Mouse (Mus musculus) left cerebral cortex, adult 9 months (tissue): Measurements from ENCODE around the gene Abhd16a.

Experiments used
- DNase-seq, 2 experiments: peaks; one replicate each; pipeline ENCODE4 v3.0.0; 2022; ENCODE audit warnings: low spot score in 2 of 2

Gene Abhd16a

GRCm38 (mm10) chr17:35088825-35089644 lies at the start of gene Abhd16a:
Gene Abhd16a, plus strand, starts transcription at chr17:35089263.
- peak; percentile 83 to 94 for DNase-seq

- no peak for DNase-seq
Measured at GRCm38 (mm10) chr17:35043794-35044193, 45.3 kb upstream of the Abhd16a start.

GRCm38 (mm10) chr17:35044904-35045806 lies 43.9 kb upstream of the Abhd16a start:
- DNase-seq: no peak

GRCm38 (mm10) chr17:35045807-35046680 lies 43.0 kb upstream of the Abhd16a start:
- no peak for DNase-seq

GRCm38 (mm10) chr17:35046681-35047455 lies 42.2 kb upstream of the Abhd16a start, which contains the start of gene Msh5:
Gene Msh5, minus strand, starts transcription at chr17:35046745.
- DNase-seq: peak; percentile 88 to 96

- no peak for DNase-seq
Measured at GRCm38 (mm10) chr17:35047688-35048087, 41.4 kb upstream of the Abhd16a start.

GRCm38 (mm10) chr17:35048149-35048931 lies 40.7 kb upstream of the Abhd16a start:
- no peak for DNase-seq

- DNase-seq: no peak
Measured at GRCm38 (mm10) chr17:35048932-35049440, 40.1 kb upstream of the Abhd16a start.

- no peak for DNase-seq
Measured at GRCm38 (mm10) chr17:35049561-35050016, 39.5 kb upstream of the Abhd16a start, which contains the start of gene Clic1. Gene Clic1, plus strand, starts transcription at chr17:35049966.

GRCm38 (mm10) chr17:35050126-35050750 lies 38.8 kb upstream of the Abhd16a start:
- no peak for DNase-seq

- DNase-seq: no peak
Measured at GRCm38 (mm10) chr17:35051156-35052086, 37.6 kb upstream of the Abhd16a start.

- no peak for DNase-seq
Measured at GRCm38 (mm10) chr17:35052271-35052798, 36.7 kb upstream of the Abhd16a start.

GRCm38 (mm10) chr17:35055691-35056495 lies 33.2 kb upstream of the Abhd16a start:
- DNase-seq: no peak

GRCm38 (mm10) chr17:35057090-35057489 lies 32.0 kb upstream of the Abhd16a start:
- no peak for DNase-seq

- no peak for DNase-seq
Measured at GRCm38 (mm10) chr17:35058316-35058715, 30.7 kb upstream of the Abhd16a start.
